Mouse (Mus musculus) bone marrow macrophage, adult 2 months (primary cell): Measurements from ENCODE around the gene Gm7030.
"Not testable (repeated sequence)": the region's sequence is repeated elsewhere in the genome, so short reads cannot be mapped to it uniquely, and the experiment has no call there.

Experiments used
- CTCF ChIP-seq: IDR thresholded peaks from 2 replicates; pipeline ENCODE4 v1.5.1; 2012; ENCODE audit warnings: low read depth, mild to moderate bottlenecking, low read length, moderate library complexity
- POLR2A ChIP-seq: IDR thresholded peaks from 2 replicates; pipeline ENCODE4 v1.6.1; 2012; ENCODE audit warnings: mild to moderate bottlenecking, low read depth, low read length, borderline replicate concordance

DNA sequence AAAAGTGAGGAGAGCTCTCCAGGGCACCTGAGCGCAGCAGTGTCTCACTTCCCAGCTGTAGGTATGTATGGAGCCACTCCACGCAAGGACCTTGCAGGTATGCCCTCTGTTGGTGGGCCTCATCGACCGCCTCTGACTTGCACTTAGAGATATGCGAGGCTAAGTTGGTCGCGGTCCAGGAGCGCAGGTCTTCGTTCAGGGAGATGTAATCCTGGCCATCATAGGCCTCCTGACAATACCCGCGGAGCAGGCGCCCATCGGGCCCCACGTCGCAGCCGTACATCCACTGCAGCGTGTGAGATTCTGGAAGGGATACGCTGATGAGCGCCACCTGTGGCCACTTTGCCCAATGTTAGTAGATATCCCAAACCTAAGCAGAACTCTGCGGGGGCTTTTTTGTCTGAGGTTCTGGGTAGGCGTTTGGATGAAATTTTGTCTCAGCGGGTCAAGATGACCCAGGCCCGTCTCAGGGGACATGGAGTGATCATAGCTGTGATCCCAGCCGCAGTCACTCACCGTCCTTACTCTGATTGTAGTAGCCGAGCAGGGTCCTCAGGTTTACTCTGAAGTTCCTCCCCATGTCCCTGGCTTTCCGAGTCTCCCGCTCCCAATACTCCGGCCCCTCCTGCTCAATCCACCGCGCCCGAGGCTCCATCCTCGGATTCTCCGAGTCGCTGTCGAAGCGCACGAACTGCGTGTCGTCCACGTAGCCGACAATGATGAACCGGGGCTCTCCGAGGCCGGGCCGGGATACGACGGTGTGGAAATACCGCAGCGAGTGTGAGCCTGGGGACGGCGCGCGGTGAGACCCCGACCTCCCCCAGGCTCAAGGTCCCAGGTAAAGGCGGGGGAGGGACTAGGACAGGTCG, 18.4 kb downstream of the Gm7030 start:
- peak; percentile 9; the same call in 1 of the 2 replicates for TF ChIP-seq CTCF
- TF ChIP-seq POLR2A: not testable (repeated sequence)
